Mouse (Mus musculus) granulocyte monocyte progenitor cell, adult 5-6 weeks (primary cell): ENCODE data around the gene Spon1. TPM values are rescaled to one million over a fixed set of nuclear protein-coding genes. Genes with fewer than 3 reads are reported as not detected.

ENCODE experiments used
- ATAC-seq: replicated peaks from 2 replicates; pipeline ENCODE4 v1.8.0; 2016; ENCODE audit warnings: mild to moderate bottlenecking, moderate TSS enrichment, inconsistent platforms; ENCODE audit not compliant: poor library complexity, severe bottlenecking
- total RNA-seq, 2 experiments: library from RNA; stranded (forward) in 1 of 2; stranded (reverse) in 1 of 2; fragments of 200-712, 200-1000 nt in 1 of 2; fragments of >200 nt in 1 of 2; fragmentation: Nextera tagmentation in 1 of 2; gene quantifications; 2 replicates each; pipeline ENCODE4 v1.2.3; 2014 to 2017

Spon1 gene
- not detected in 2 replicates for total RNA-seq (2014; fragmentation: Nextera tagmentation)
- total RNA-seq (2017): not detected in 2 replicates

GRCm38 (mm10) chr7:113765667-113766497, at the start of gene Spon1:
TSS of gene Spon1 (plus strand) at chr7:113765998.
- peak; percentile 60 for ATAC-seq

GRCm38 (mm10) chr7:113721994-113722393, 43.8 kb upstream of the Spon1 start:
- ATAC-seq: peak; percentile 99

- ATAC-seq: no peak
Measured at GRCm38 (mm10) chr7:113723905-113724304, 41.9 kb upstream of the Spon1 start.

DNA sequence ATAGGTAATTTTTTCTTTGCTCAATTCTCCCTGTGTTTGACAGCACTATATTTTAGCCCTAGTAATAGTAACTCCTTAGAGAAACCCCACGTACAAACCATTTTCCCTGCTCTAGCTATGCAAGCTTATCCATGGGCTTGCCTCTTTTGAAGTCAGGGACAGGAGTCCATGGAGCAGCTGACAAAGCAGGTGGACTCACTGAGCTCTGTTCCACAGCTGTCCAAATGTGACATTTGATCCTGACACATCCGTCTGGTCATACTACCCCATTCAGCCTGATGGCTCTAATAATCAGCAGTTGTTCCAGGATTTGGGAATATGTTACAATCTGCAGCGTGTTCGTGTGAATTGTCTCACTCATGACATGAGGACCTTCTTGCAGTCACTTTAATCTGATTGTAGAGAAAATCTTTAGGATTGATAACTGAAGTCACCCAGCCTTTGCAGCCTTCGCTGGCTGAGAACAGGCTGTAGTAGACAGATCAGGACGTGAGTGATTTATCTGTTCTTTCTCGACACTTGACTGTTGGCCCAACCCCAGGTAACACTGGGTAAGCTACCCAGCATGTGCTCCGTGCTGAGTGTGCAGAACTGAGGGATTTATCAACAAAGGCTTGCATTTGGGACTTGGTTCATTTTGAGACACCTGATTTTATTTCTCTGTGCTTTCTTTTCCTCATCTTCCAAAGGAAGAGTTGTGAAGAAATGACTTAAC, 37.6 kb upstream of the Spon1 start:
- ATAC-seq: no peak

- no peak for ATAC-seq
Measured at GRCm38 (mm10) chr7:113728926-113729325, 36.9 kb upstream of the Spon1 start.

DNA sequence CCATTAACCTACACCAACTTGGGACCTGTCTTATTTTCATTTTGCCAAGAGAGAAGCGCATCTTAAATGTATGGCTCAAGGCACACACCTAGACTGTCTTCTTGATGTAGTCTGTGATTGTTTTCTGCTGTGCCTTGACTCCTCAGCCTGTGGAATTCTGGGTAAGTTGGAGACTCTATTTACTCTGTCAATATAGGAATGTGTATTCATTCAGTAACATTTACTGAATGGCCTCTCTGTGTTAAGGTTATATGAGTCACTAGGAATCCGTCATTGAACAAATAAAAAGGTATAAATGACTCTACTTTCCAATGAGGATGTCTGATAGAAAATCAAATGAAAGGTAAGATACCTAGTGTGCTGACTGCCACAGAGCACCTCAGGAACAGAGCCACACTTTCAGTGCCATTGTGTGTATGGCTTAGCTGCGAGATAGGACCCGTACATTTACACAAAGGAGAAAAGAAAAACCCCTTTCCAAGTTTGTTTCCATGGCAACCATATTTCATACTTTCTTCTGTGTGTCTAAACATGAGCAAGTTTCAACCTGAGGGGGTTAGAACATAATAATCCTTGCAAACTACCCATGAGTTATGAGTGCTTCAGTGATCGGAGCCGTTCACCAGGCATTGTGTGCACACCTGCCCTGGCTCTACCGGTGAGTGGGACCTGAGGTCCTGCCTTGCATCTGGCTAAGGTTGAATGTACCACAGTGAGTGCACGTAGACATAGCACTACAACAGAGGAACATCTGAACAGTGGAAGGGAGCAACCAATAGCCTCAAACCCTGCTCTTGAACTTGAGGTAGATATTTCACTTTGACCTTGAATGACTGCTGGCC, 35.2 kb upstream of the Spon1 start:
- ATAC-seq: no peak

GRCm38 (mm10) chr7:113737790-113738362, 27.9 kb upstream of the Spon1 start:
- ATAC-seq: no peak

GRCm38 (mm10) chr7:113739181-113739580, 26.6 kb upstream of the Spon1 start:
- ATAC-seq: no peak

DNA sequence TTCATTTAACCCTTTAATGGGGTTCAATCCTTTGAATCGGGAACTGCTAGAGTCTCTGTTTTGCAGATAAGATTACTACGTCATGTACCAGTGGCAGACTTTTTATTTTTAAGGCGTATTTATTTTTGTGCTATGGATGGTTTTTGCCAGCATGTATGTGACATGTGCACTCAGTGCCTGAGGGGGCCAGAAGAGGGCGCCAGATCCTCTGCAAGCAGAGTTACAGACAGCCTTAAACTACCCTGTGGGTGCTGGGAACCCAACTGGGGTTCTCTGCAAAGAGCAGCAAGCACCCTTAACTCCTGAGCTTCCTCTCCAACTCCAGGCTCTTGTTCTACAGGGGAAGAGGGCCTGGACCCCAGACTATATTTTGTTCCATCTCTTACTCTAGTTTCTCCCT, 23.2 kb upstream of the Spon1 start:
- ATAC-seq: no peak

DNA sequence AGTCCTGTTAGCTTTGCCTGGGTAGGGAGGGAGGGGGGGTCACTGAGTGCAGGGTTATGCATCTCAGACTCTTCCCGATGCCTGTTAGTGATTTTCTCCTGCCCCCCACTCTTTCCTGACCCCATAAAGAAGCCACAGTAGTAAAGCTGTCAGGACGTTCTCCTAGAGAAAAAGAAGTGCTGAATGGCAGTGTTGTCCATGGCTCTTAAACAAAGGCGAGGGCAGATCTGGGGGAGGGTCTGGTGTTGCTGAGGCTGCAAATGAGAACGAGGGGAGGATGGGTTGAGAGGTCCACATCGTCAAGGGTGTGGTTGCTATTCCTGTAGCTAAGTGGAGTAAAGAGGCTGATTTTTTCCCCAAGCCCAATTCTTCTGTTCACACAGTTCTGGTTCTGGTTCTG, 21.8 kb upstream of the Spon1 start:
- no peak for ATAC-seq

- no peak for ATAC-seq
Measured at GRCm38 (mm10) chr7:113756616-113757015, 9.2 kb upstream of the Spon1 start.

DNA sequence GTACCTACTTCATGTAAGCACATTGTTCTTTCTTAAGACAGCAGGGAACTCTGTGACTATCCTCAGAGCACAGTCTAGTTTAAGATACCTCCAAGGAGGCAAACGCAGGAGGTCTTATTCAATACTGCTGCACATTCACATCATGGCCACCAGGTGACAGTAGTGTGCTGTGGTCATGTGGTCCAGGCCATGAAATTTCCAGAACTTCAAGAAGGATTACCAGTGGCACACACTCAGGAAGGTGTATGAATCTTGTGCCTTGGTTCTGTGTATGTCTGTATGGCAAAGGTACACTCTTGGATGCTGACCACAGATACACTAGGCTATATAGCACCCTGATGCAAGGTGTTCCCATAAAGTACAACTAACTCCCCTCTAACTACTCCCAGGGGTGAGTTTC, 6.6 kb upstream of the Spon1 start:
- ATAC-seq: peak; percentile 84

DNA sequence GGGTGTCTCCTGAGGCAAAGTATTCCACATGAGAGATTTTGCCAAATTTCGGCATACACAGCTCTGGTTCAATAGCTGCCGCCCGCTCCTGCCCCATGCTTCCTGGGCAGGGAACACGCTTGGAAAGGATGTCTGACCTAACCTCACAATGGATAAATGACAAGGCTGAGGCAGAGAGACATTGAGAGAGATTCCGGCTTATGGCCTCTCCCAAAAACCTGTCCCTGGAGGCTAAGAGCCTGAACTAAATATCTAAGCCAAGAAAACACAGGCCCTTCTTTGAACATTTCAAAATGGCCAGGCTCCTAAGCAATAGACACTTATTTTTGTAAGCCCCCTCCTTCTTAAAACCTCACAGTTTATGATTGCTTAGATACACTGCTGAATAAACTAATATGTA, 665 bp upstream of the Spon1 start:
- no peak for ATAC-seq

- ATAC-seq: peak; percentile 25; the same call in 1 of the 2 replicates
Measured at GRCm38 (mm10) chr7:113766498-113766941, 722 bp downstream of the Spon1 start.

- ATAC-seq: no peak
Measured at GRCm38 (mm10) chr7:113767546-113767945, 1.7 kb downstream of the Spon1 start.

DNA sequence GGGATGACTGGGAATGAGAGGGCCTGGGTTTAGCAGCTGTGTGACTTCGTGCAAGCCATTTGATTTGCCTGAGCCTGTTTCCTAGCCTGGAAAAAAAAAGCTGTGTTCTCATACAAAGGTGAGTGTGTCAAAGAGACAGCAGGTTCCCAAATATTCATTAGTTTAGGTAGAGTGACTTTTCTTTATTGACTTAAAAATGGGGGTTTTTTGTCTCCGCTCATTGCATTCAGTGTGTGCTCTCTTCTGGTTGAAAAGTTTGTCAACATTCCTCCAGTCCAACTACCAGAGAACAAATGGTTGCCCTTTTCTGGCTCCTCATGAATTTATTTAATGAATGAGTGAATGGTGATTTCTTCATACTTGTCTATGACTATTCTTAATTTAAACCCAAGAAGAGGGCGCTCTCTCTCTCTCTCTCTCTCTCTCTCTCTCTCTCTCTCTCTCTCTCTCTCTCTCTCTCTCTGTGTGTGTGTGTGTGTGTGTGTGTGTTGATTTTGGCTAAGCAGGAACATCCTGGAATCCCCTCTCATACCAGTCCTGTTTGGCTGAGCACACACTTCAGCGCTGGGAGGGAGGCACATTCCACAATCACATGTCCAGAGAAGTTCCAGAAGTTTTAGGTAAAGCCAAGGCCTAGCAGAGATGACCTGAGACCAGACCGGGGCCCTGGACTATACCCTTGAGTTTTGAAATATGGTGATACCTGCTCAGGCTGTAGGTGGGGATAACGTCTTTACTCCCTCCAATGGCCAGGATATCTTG, 2.6 kb downstream of the Spon1 start:
- ATAC-seq: no peak

DNA sequence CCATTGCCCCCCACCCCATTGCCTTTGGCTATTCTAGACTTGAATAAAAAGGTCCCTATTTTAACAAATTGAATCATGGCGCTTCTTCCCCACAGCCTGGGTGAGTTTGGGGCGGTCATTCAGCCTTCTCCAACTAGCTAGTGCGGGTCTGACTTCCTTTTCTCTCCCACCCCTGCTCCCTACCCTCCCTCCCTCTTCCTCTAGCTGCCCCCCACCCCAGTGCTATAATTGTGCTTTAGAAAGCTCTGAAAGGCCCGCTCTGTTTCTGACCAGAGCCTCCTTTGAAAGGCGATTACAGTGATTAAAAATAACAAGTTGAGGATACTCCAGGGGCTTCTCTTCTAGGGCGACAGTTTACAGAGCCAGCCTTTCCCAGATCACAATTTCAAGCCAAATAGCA, 3.5 kb downstream of the Spon1 start:
- no peak for ATAC-seq

- no peak for ATAC-seq
Measured at GRCm38 (mm10) chr7:113772135-113772534, 6.3 kb downstream of the Spon1 start.

DNA sequence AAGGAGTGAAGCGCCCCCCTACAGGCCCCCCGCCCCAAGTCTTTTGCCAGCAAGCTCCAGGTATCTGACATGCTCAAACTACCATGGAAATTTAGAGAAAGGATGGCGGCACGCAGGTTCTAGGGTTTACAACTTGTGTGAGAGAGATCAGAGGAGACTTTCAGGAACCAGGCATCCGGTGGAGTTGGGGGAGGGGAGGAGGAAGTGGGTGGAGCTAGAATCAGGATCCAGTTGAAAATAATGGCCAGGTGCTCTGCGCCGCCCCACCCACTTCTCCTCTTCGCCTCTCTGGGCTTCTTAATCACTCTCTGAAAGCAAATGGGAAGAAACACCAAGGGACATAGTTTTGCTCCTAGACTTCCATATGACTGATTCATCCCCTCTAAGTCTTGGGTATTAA, 7.6 kb downstream of the Spon1 start:
- peak; percentile 42 for ATAC-seq

GRCm38 (mm10) chr7:113774039-113774438, 8.2 kb downstream of the Spon1 start:
- peak; percentile 61 for ATAC-seq
